Comparison of ENCODE assay signal across 9 mouse cellular contexts in genomic region chr10:127514111-127514698, GRCm38 (mm10). TPM values are rescaled to one million over a fixed set of nuclear protein-coding genes. Genes with fewer than 3 reads are reported as not detected.
DNase-seq lines count a peak whose midpoint lies in the region; ATAC-seq and TF ChIP-seq lines count a peak whose summit lies in the region.
"Had no signal": no experiment of that assay in that cellular context is flagged by ENCODE, and none has a peak within 500 bp of the region (broad histone marks: within the 10 kb centered on the region; RNA-seq: fewer than 3 reads in every experiment).

No protein-coding gene starts in this region.

- WGBS in hindbrain, embryonic 14.5 days, result 14% methylated on average over 13 of the region's 13 CpGs
- 9% methylated on average over 13 of the region's 13 CpGs for WGBS in midbrain, embryonic 11.5 days

- no peak overlapping the region for H3K9ac ChIP-seq in hindbrain, embryonic 14.5 days
- peak overlapping the region; percentile 45 for H3K9ac ChIP-seq in midbrain, embryonic 11.5 days (ENCODE audit: low read length)

- no peak for TF ChIP-seq CTCF in G1E (IDR thresholded peaks at IDR 0.05; ENCODE audit: low read depth, low read length)
- TF ChIP-seq CTCF in layer of hippocampus, adult 2 months (conservative IDR thresholded peaks at IDR 0.05), result no peak

- no peak for ATAC-seq in G1E (ENCODE audit: extremely low read depth, insufficient number of reproducible peaks, low FRiP score, poor library complexity, severe bottlenecking)
- no peak for ATAC-seq in hindbrain, embryonic 14.5 days (ENCODE audit: low FRiP score)
- ATAC-seq in midbrain, embryonic 11.5 days (ENCODE audit: low FRiP score), result no peak

- H3K4me3 ChIP-seq in G1E (ENCODE audit: low read depth, low read length), result peak overlapping the region; percentile 77
- no peak overlapping the region for H3K4me3 ChIP-seq in hindbrain, embryonic 14.5 days (replicated peaks; ENCODE audit: low read length)
- H3K4me3 ChIP-seq in midbrain, embryonic 11.5 days (ENCODE audit: low read depth, low read length), result no peak overlapping the region
- no peak overlapping the region for H3K4me3 ChIP-seq in layer of hippocampus, adult 2 months
- H3K4me3 ChIP-seq: left cerebral cortex, adult 2 months had no signal

- H3K27ac ChIP-seq in hindbrain, embryonic 14.5 days, result no peak overlapping the region
- H3K27ac ChIP-seq in midbrain, embryonic 11.5 days (ENCODE audit: low read depth, low read length), result peak overlapping the region; percentile 64; the same call in 1 of the 2 replicates
- H3K27ac ChIP-seq in layer of hippocampus, adult 2 months, result no peak overlapping the region
- H3K27ac ChIP-seq: left cerebral cortex, adult 2 months had no signal

- intact Hi-C loops in gastrocnemius, postnatal 36 days (cut with DNase I), result no loop called here

- peaks cover 31% of the 10 kb centered on the region for H3K27me3 ChIP-seq in G1E (ENCODE audit: insufficient read depth, low read length)
- H3K27me3 ChIP-seq in hindbrain, embryonic 14.5 days (ENCODE audit: control insufficient read depth, insufficient read depth, low read length), result no peaks in the 10 kb centered on the region
- H3K27me3 ChIP-seq in midbrain, embryonic 11.5 days (ENCODE audit: control insufficient read depth, insufficient read depth, low read length), result peaks cover 53% of the 10 kb centered on the region

- no peaks in the 10 kb centered on the region for H3K9me3 ChIP-seq in G1E (replicated peaks)
- no peaks in the 10 kb centered on the region for H3K9me3 ChIP-seq in hindbrain, embryonic 14.5 days (ENCODE audit: control insufficient read depth, low read length)
- H3K9me3 ChIP-seq in midbrain, embryonic 11.5 days (ENCODE audit: control insufficient read depth, low read length), result no peaks in the 10 kb centered on the region

- H3K4me1 ChIP-seq in G1E (ENCODE audit: insufficient read depth, low read depth, low read length), result peaks cover 99% of the 10 kb centered on the region
- H3K4me1 ChIP-seq in hindbrain, embryonic 14.5 days (replicated peaks; ENCODE audit: control insufficient read depth, insufficient read depth, low read length), result peaks cover 62% of the 10 kb centered on the region
- peaks cover 68% of the 10 kb centered on the region for H3K4me1 ChIP-seq in midbrain, embryonic 11.5 days (ENCODE audit: control insufficient read depth, insufficient read depth, low read length)

- peak; percentile 86 for DNase-seq in heart, adult 11 months
- DNase-seq in heart, postnatal 4 days, result no peak
- DNase-seq in G1E (ENCODE audit: low spot score), result no peak
- DNase-seq in hindbrain, embryonic 14.5 days (ENCODE audit: low spot score), result no peak
- DNase-seq in midbrain, embryonic 11.5 days (ENCODE audit: low spot score, missing footprints), result peak; percentile 91
- no peak for DNase-seq in layer of hippocampus, adult 2 months (ENCODE audit: low spot score in 2 of 2)
- DNase-seq in gastrocnemius, postnatal 36 days, result no peak
- DNase-seq in right cerebral cortex, postnatal 4 days, result no peak

- H3K36me3 ChIP-seq in G1E (replicated peaks), result peaks cover 42% of the 10 kb centered on the region
- H3K36me3 ChIP-seq in hindbrain, embryonic 14.5 days (replicated peaks; ENCODE audit: control insufficient read depth, insufficient read depth), result peaks cover 11% of the 10 kb centered on the region; the same call in 1 of the 2 replicates
- peaks cover 7% of the 10 kb centered on the region for H3K36me3 ChIP-seq in midbrain, embryonic 11.5 days (ENCODE audit: control insufficient read depth, insufficient read depth, low read length)

- peak overlapping the region; percentile 75 for H3K4me2 ChIP-seq in hindbrain, embryonic 14.5 days (replicated peaks)
- H3K4me2 ChIP-seq in midbrain, embryonic 11.5 days, result peak overlapping the region; percentile 34

RNA-seq across cellular contexts. Expression of gene Ndufa4l2, which starts 0.6 kb away (rescaled TPM):
- 10 to 100 TPM; 34.2 to 34.9 TPM for total RNA-seq in heart, postnatal 4 days (2021)
- total RNA-seq in G1E (2014; fragmentation: Nextera tagmentation), result 976 and 1,076 TPM in 2 replicates
- total RNA-seq in G1E (2017), result 238 and 262 TPM in 2 replicates
- polyA plus RNA-seq in G1E (2012), result 1,245 and 1,719 TPM in 2 replicates
- 12.7 and 18.0 TPM in 2 replicates for polyA plus RNA-seq in hindbrain, embryonic 14.5 days (2014; fragmentation: Nextera tagmentation; extraction: Ambion mirVana)
- polyA plus RNA-seq in midbrain, embryonic 11.5 days (2014; fragmentation: Nextera tagmentation; extraction: Ambion mirVana), result 3.6 and 5.7 TPM in 2 replicates
- total RNA-seq in layer of hippocampus, adult 2 months (2021), result 1 to 10 TPM; 3.5 to 3.7 TPM
- total RNA-seq in gastrocnemius, postnatal 36 days (2021), result 10 to 100 TPM; 11.0 to 11.3 TPM

RNA-seq across cellular contexts. Expression of gene Shmt2, which starts 8.0 kb away (rescaled TPM):
- total RNA-seq in heart, postnatal 4 days (2021), result 10 to 100 TPM; 43.7 to 45.1 TPM
- total RNA-seq in G1E (2014; fragmentation: Nextera tagmentation) (338 and 343 TPM in 2 replicates), G1E (2017) (238 and 271 TPM in 2 replicates)
- polyA plus RNA-seq in G1E (2012), result 622 and 702 TPM in 2 replicates
- polyA plus RNA-seq in hindbrain, embryonic 14.5 days (2014; fragmentation: Nextera tagmentation; extraction: Ambion mirVana), result 45.6 and 47.4 TPM in 2 replicates
- 68.8 and 74.8 TPM in 2 replicates for polyA plus RNA-seq in midbrain, embryonic 11.5 days (2014; fragmentation: Nextera tagmentation; extraction: Ambion mirVana)
- total RNA-seq in layer of hippocampus, adult 2 months (2021), result 10 to 100 TPM; 25.4 to 27.6 TPM
- 10 to 100 TPM; 23.4 to 26.4 TPM for total RNA-seq in gastrocnemius, postnatal 36 days (2021)

RNA-seq across cellular contexts. Expression of gene Stac3, which starts 12.7 kb away (rescaled TPM):
- total RNA-seq in heart, postnatal 4 days (2021), result 1 to 10 TPM; 1.8 to 1.9 TPM
- 1.2 TPM in 1 of 2 replicates, not detected in the other for total RNA-seq in G1E (2014; fragmentation: Nextera tagmentation)
- total RNA-seq in G1E (2017), result 0.60 and 0.93 TPM in 2 replicates
- polyA plus RNA-seq in G1E (2012), result 0.07 and 0.17 TPM in 2 replicates
- 0.60 TPM in 1 of 2 replicates, not detected in the other for polyA plus RNA-seq in hindbrain, embryonic 14.5 days (2014; fragmentation: Nextera tagmentation; extraction: Ambion mirVana)
- 0.10 and 0.14 TPM in 2 replicates for polyA plus RNA-seq in midbrain, embryonic 11.5 days (2014; fragmentation: Nextera tagmentation; extraction: Ambion mirVana)
- total RNA-seq in layer of hippocampus, adult 2 months (2021), result 1 to 10 TPM; 2.4 to 8.1 TPM
- total RNA-seq in gastrocnemius, postnatal 36 days (2021), result 100 to 1,000 TPM; 342 to 376 TPM

RNA-seq across cellular contexts. Expression of gene Nxph4, which starts 20.2 kb away (rescaled TPM):
- total RNA-seq in heart, postnatal 4 days (2021), result under 1 TPM; 0.83 to 0.97 TPM
- total RNA-seq in G1E (2014; fragmentation: Nextera tagmentation) (not detected in 2 replicates), G1E (2017) (0.06 and 0.11 TPM in 2 replicates)
- polyA plus RNA-seq in G1E (2012), result 0.22 and 0.40 TPM in 2 replicates
- 94.1 and 105 TPM in 2 replicates for polyA plus RNA-seq in hindbrain, embryonic 14.5 days (2014; fragmentation: Nextera tagmentation; extraction: Ambion mirVana)
- polyA plus RNA-seq in midbrain, embryonic 11.5 days (2014; fragmentation: Nextera tagmentation; extraction: Ambion mirVana), result 19.5 and 23.6 TPM in 2 replicates
- 1 to 10 TPM; 1.2 to 1.6 TPM for total RNA-seq in layer of hippocampus, adult 2 months (2021)
- total RNA-seq in gastrocnemius, postnatal 36 days (2021), result under 1 TPM; 0.20 TPM

Comparison
In these comparisons a context has a peak if more than half of its experiments do, and no peak if none do; other contexts are left out.
1. DNase-seq: peak in heart, adult 11 months (single experiment) and midbrain, embryonic 11.5 days (single experiment); none in heart, postnatal 4 days (single experiment), G1E (single experiment), hindbrain, embryonic 14.5 days (single experiment), layer of hippocampus, adult 2 months (0 of 2), gastrocnemius, postnatal 36 days (0 of 2) and right cerebral cortex, postnatal 4 days (single experiment).
2. RNA of gene Ndufa4l2, which starts 0.6 kb away (total RNA-seq): 238 to 1,076 TPM in G1E; 34.2 to 34.9 TPM in heart, postnatal 4 days, 11.0 to 11.3 TPM in gastrocnemius, postnatal 36 days and 3.5 to 3.7 TPM in layer of hippocampus, adult 2 months; every median in the first group is over 4 times any median in the second.
3. RNA of gene Shmt2, which starts 8.0 kb away (total RNA-seq): 238 to 343 TPM in G1E; 43.7 to 45.1 TPM in heart, postnatal 4 days, 25.4 to 27.6 TPM in layer of hippocampus, adult 2 months and 23.4 to 26.4 TPM in gastrocnemius, postnatal 36 days; every median in the first group is over 4 times any median in the second.
4. RNA of gene Stac3, which starts 12.7 kb away (total RNA-seq): 342 to 376 TPM in gastrocnemius, postnatal 36 days; 2.4 to 8.1 TPM in layer of hippocampus, adult 2 months, 1.8 to 1.9 TPM in heart, postnatal 4 days and 0.60 to 1.2 TPM in G1E; every median in the first group is over 10 times any median in the second.